Mouse (Mus musculus) embryonic facial prominence, embryonic 10.5 days (tissue): ENCODE measurements around the gene Col6a4. TPM values are rescaled to one million over a fixed set of nuclear protein-coding genes. Genes with fewer than 3 reads are reported as not detected.

Experiments
- DNase-seq: peaks from one replicate; pipeline ENCODE4 v3.0.0-alpha.2; 2017; ENCODE audit warnings: low spot score
- H3K27ac ChIP-seq: fragments of 300-500 bp; sonication (generic); replicated peaks from 2 replicates; pipeline ENCODE4 v1.5.1; 2016; ENCODE audit warnings: mild to moderate bottlenecking
- H3K27me3 ChIP-seq: fragments of 300-500 bp; sonication (generic); replicated peaks from 2 replicates; pipeline ENCODE4 v1.6.1; 2016; ENCODE audit warnings: low read depth, mild to moderate bottlenecking; ENCODE audit not compliant: poor library complexity, severe bottlenecking
- H3K36me3 ChIP-seq: fragments of 300-500 bp; sonication (generic); replicated peaks from 2 replicates; pipeline ENCODE4 v1.6.1; 2016; ENCODE audit warnings: mild to moderate bottlenecking, moderate library complexity
- H3K4me1 ChIP-seq: fragments of 300-500 bp; sonication (generic); 2 replicates; pipeline ENCODE4 v1.6.1; 2016
- H3K4me3 ChIP-seq: fragments of 300-500 bp; sonication (generic); 2 replicates; pipeline ENCODE4 v1.5.1; 2016; ENCODE audit warnings: mild to moderate bottlenecking, moderate library complexity
- H3K9me3 ChIP-seq: fragments of 300-500 bp; sonication (generic); 2 replicates; pipeline ENCODE4 v1.6.1; 2016; ENCODE audit warnings: mild to moderate bottlenecking
- WGBS: fragments of 180-500 bp; shearing (Covaris S2); methylation state at CpG from one replicate; pipeline ENCODE4 v1.1.7; 2016; 5-methylcytosine and 5-hydroxymethylcytosine counted together
- polyA plus RNA-seq: library from polyadenylated mRNA; unstranded; fragments of >200 nt; fragmentation: Nextera tagmentation; extraction: Ambion mirVana; gene quantifications from 2 replicates; pipeline ENCODE4 v1.2.1, GENCODE M21; 2016

Gene Col6a4
- polyA plus RNA-seq, 1 experiment from 2014 or later, result 0.25 TPM

GRCm38 (mm10) chr9:106112770-106113423, 16.3 kb upstream of the Col6a4 start:
- Histone ChIP-seq H3K27me3 (no peaks in the 10 kb centered on the region), H3K4me3 (no peak overlapping the region), H3K36me3 (no peaks in the 10 kb centered on the region), H3K27ac (no peak overlapping the region), H3K4me1 (peaks cover 22% of the 10 kb centered on the region), H3K9me3 (no peaks in the 10 kb centered on the region; the same call in 1 of the 2 replicates)
- peak; percentile 81 for DNase-seq
- WGBS, result 33% methylated on average over 10 of the region's 10 CpGs

DNA sequence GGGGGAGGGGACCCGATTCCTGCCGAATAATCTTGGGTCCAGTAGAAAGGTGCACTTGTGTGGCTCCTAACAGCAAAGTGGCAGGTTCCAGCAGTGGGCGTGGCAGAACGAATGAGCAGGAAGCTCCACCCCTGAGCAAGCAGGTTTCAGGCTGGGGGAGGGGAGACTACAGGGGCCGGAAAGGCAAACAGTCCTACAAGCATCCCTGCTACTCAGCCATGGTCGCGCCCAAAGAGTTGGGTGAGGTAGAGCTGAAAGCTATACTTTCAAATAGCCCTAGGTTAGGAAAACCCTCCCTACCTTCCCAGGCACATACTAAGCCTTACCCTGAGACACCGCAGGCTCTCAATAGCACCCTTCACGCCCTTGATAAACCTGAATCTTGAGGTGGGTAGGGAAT, 9.7 kb upstream of the Col6a4 start:
- H3K27ac ChIP-seq, result no peak overlapping the region
- WGBS, result 80% methylated on average over 9 of the region's 9 CpGs

DNA sequence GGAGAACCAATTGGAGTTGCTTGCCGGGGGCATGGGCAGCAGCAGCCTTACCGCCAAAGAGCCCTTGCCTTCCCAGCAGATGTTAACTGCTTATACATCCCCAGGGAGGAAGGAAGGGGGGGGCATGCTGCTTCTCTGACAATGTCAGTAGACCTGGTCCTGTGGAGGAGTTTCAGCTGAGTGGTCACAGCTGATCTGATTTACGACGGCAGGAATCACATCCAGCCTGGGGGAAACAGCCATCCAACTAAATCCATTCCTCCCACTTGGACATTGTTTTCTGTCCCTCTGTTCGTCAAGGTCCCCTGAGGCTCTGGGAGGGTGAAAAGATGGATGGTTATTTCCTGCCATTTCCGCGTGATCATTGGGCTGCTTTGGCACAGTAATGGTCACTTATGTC, 7.8 kb upstream of the Col6a4 start:
- Histone ChIP-seq H3K27me3 (no peaks in the 10 kb centered on the region), H3K36me3 (no peaks in the 10 kb centered on the region), H3K9me3 (no peaks in the 10 kb centered on the region), H3K4me1 (peaks cover 8% of the 10 kb centered on the region; the same call in 1 of the 2 replicates), H3K4me3 (no peak overlapping the region), H3K27ac (no peak overlapping the region)
- 79% methylated on average over 7 of the region's 7 CpGs for WGBS
- no peak for DNase-seq

More for the DNA sequence above, 9.7 kb upstream of the Col6a4 start:
- no peak for DNase-seq
- Histone ChIP-seq H3K4me1 (no peaks in the 10 kb centered on the region), H3K36me3 (no peaks in the 10 kb centered on the region), H3K4me3 (no peak overlapping the region), H3K27me3 (no peaks in the 10 kb centered on the region), H3K9me3 (no peaks in the 10 kb centered on the region; the same call in 1 of the 2 replicates)

GRCm38 (mm10) chr9:106101166-106101565, 4.6 kb upstream of the Col6a4 start:
- peaks cover 8% of the 10 kb centered on the region; the same call in 1 of the 2 replicates for H3K4me1 ChIP-seq
- no peak for DNase-seq
- WGBS, result 77% methylated on average over 5 of the region's 5 CpGs

GRCm38 (mm10) chr9:106100262-106100661, 3.7 kb upstream of the Col6a4 start:
- WGBS, result 71% methylated on average over 9 of the region's 9 CpGs
- H3K27me3 ChIP-seq, result no peaks in the 10 kb centered on the region
- peaks cover 8% of the 10 kb centered on the region; the same call in 1 of the 2 replicates for H3K4me1 ChIP-seq
- no peak for DNase-seq
- H3K27ac ChIP-seq, result no peak overlapping the region
- H3K36me3 ChIP-seq, result no peaks in the 10 kb centered on the region
- H3K4me3 ChIP-seq, result no peak overlapping the region
- no peaks in the 10 kb centered on the region for H3K9me3 ChIP-seq

More at GRCm38 (mm10) chr9:106101166-106101565, 4.6 kb upstream of the Col6a4 start:
- Histone ChIP-seq H3K4me3 (no peak overlapping the region), H3K27ac (no peak overlapping the region), H3K27me3 (no peaks in the 10 kb centered on the region), H3K36me3 (no peaks in the 10 kb centered on the region), H3K9me3 (no peaks in the 10 kb centered on the region)

GRCm38 (mm10) chr9:106099379-106100021, 2.9 kb upstream of the Col6a4 start:
- no peaks in the 10 kb centered on the region for H3K36me3 ChIP-seq
- DNase-seq, result no peak
- H3K27me3 ChIP-seq, result no peaks in the 10 kb centered on the region
- H3K27ac ChIP-seq, result no peak overlapping the region
- H3K9me3 ChIP-seq, result no peaks in the 10 kb centered on the region
- H3K4me3 ChIP-seq, result peak overlapping the region; percentile 1
- H3K4me1 ChIP-seq, result peaks cover 8% of the 10 kb centered on the region; the same call in 1 of the 2 replicates
- 72% methylated on average over 22 of the region's 22 CpGs for WGBS

DNA sequence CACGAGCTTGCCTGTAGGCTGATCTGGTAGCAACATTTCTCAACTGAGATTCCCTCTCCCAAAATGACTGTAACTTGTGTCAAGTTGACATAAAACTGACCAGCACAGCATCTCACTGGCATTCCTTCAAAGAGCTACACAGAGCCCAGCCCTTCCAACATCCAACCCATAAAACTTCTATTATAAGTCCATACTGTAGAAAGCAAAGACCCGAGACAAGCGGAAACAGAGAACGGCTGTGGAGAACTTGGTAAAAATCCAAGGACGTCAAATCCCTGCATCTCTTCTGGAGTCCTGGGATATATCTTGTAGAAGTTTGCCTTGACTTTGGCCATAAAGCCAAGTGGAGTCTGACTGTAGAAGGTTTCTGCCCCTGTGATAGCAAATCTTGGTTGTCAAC, 15.1 kb downstream of the Col6a4 start:
- H3K4me1 ChIP-seq, result no peaks in the 10 kb centered on the region
- 93% methylated on average over 5 of the region's 5 CpGs for WGBS
- no peaks in the 10 kb centered on the region for H3K27me3 ChIP-seq
- no peak overlapping the region for H3K4me3 ChIP-seq
- no peak overlapping the region for H3K27ac ChIP-seq
- no peaks in the 10 kb centered on the region for H3K36me3 ChIP-seq
- H3K9me3 ChIP-seq, result no peaks in the 10 kb centered on the region
- DNase-seq, result no peak

DNA sequence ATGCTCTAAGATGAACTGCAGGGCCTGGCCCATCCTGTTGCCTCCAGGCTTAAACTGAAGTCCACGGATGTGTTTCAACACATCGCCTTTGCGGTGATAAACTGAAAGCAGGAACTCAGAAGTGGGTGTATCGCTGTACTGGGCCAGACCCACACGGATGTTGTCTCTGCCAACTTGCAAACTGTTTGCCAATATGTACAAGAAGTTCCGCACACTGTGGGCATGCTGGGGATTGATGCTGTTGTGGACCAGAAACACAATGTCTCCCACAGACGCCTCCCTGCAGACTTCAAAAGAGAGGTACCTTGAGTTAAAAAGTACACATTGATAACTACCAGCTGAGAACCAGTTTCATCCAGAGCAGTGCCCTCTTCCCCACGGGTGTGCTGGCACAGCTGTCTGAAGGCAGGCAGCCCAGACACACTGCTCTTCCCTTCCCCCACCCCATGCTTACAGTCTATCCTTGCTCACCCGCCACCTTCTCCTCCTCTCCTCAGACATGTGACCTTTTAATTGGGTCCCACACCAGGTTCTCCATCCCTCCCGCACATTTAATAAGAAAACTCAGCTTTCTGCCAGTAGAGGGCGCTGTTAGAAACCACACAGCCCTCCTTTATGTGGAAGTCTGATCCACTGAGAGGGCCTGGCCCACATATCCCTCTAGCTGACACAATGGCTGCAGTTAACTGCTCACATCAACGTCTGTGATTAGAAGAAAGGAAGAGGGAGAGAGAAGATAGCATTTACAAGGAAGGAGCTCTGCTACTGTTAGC, 16.1 kb downstream of the Col6a4 start:
- no peaks in the 10 kb centered on the region for H3K9me3 ChIP-seq
- no peaks in the 10 kb centered on the region for H3K4me1 ChIP-seq
- H3K27ac ChIP-seq, result no peak overlapping the region
- DNase-seq, result peak; percentile 57
- no peaks in the 10 kb centered on the region for H3K36me3 ChIP-seq
- no peak overlapping the region for H3K4me3 ChIP-seq
- no peaks in the 10 kb centered on the region for H3K27me3 ChIP-seq
- WGBS, result 59% methylated on average over 12 of the region's 12 CpGs

DNA sequence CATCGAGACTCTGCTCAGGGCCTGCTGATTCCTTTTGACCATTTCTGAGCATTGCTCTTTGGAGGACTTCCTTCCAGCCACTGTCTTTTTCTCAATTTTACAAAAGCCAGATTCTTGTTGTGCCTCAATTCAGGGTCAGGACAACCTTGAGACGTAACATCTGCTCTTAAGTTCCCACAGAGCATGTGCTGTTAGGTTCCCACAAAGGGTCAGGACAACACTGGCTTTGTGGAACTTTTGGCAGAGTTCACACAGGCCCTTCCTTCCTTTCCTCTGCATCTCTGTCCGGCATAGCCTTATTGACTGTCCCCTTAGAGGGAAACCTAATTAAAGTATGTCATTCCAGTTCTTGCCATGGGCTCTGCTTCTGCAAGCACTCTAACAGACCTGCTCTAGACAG, 18.6 kb downstream of the Col6a4 start:
- Histone ChIP-seq H3K9me3 (no peaks in the 10 kb centered on the region), H3K36me3 (no peaks in the 10 kb centered on the region), H3K27me3 (no peaks in the 10 kb centered on the region), H3K4me3 (no peak overlapping the region), H3K4me1 (no peaks in the 10 kb centered on the region), H3K27ac (no peak overlapping the region)
- WGBS, result 81% methylated on average over 3 of the region's 3 CpGs
- no peak for DNase-seq

DNA sequence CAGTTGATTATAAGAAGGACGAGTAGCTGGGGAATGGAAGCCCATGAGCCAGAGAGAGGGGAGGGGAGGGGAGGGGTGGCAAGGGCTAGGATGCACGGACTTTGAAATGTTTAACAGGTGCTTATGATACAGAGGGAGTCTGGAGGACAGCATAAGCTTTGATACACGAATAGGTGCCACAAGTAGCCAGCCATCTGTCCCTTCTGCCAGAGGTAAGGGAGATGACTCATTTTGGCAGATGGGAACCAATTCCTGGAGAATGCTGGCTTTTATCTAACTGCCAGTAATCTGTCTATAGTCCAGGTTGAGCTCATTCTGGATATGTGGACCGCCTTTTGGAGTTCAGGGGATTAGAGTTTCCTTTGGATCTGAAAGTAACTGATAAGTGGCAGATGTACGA, 20.3 kb downstream of the Col6a4 start:
- WGBS, result 75% methylated on average over 5 of the region's 5 CpGs
- H3K4me1 ChIP-seq, result no peaks in the 10 kb centered on the region

DNA sequence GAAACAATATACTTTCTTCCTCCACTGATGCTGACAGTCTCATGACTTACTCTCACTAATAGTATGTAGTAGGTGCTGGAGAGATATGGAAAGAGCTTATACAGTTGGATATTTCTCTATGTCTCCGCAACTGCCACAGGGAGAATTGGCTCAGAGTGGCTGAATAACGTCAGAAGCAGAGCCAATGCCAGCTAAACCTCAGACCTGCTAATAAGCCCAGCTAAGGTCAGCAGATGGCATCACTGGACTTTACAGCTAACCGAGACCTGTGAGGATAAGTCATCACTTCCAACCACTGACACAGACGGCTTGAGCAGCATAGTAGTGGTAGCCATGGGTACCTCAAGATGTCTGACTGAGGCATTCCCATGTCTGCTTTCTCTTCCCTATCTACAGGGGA, 22.6 kb downstream of the Col6a4 start:
- Histone ChIP-seq H3K9me3 (no peaks in the 10 kb centered on the region), H3K4me3 (no peak overlapping the region), H3K27me3 (no peaks in the 10 kb centered on the region), H3K27ac (no peak overlapping the region), H3K36me3 (no peaks in the 10 kb centered on the region), H3K4me1 (no peaks in the 10 kb centered on the region)
- 77% methylated on average over 4 of the region's 4 CpGs for WGBS
- DNase-seq, result no peak

More for the DNA sequence above, 20.3 kb downstream of the Col6a4 start:
- Histone ChIP-seq H3K27ac (no peak overlapping the region), H3K4me3 (no peak overlapping the region), H3K36me3 (no peaks in the 10 kb centered on the region), H3K27me3 (no peaks in the 10 kb centered on the region), H3K9me3 (no peaks in the 10 kb centered on the region)
- no peak for DNase-seq

- H3K4me3 ChIP-seq, result no peak overlapping the region
- DNase-seq, result no peak
- H3K27me3 ChIP-seq, result no peaks in the 10 kb centered on the region
- no peaks in the 10 kb centered on the region for H3K9me3 ChIP-seq
- WGBS, result 75% methylated on average over 6 of the region's 6 CpGs
- no peaks in the 10 kb centered on the region for H3K36me3 ChIP-seq
- no peaks in the 10 kb centered on the region for H3K4me1 ChIP-seq
- no peak overlapping the region for H3K27ac ChIP-seq
These were observed 24.9 kb downstream of the Col6a4 start for GRCm38 (mm10) chr9:106071651-106072050.
